Comparison of ENCODE assay signal across 13 mouse cellular contexts in the genomic region with DNA sequence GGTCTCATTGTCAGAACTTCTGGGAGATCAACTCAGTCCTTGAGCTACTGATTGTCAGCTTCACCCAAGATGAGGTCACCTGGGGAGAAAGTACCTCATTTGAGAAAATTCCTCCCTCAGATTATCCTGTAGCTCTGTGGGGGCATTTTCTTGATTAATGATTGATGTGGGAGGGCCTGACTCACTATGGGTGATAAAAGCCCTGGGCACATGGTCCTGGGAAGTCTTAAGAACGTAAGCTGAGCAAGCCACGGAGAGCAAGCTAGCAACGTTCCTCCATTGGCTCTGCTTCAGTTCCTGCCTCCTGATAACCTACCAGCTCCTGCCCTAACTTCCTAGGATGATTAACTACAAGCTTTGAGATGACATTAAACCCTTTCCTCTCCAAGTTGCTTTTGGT. TPM values are rescaled to one million over a fixed set of nuclear protein-coding genes. Genes with fewer than 3 reads are reported as not detected.
"Had no signal": no experiment of that assay in that cellular context is flagged by ENCODE, and none has a peak within 500 bp of the region (broad histone marks: within the 10 kb centered on the region; RNA-seq: fewer than 3 reads in every experiment).

No protein-coding gene starts in this region.

- H3K27ac ChIP-seq: layer of hippocampus, adult 2 months; limb, embryonic 10.5 days; liver, embryonic 15.5 days; midbrain, embryonic 10.5 days; midbrain, embryonic 15.5 days; neural tube, embryonic 12.5 days; stomach, postnatal 0 days had no signal

- H3K4me2 ChIP-seq: liver, embryonic 11.5 days; liver, embryonic 15.5 days; lung, embryonic 14.5 days; midbrain, embryonic 15.5 days; neural tube, embryonic 12.5 days had no signal

- H3K9ac ChIP-seq: liver, embryonic 15.5 days; lung, embryonic 14.5 days; midbrain, embryonic 15.5 days; neural tube, embryonic 12.5 days had no signal

- H3K9me3 ChIP-seq: limb, embryonic 10.5 days; liver, embryonic 15.5 days; midbrain, embryonic 10.5 days; midbrain, embryonic 15.5 days; neural tube, embryonic 12.5 days had no signal

- H3K4me1 ChIP-seq: limb, embryonic 10.5 days; liver, embryonic 15.5 days; midbrain, embryonic 10.5 days; midbrain, embryonic 15.5 days; neural tube, embryonic 12.5 days had no signal

- H3K36me3 ChIP-seq: limb, embryonic 10.5 days; liver, embryonic 15.5 days; midbrain, embryonic 10.5 days; neural tube, embryonic 12.5 days had no signal

- ATAC-seq: inflammation-experienced regulatory T-cells, adult 6 months; midbrain, embryonic 15.5 days had no signal

- DNase-seq: lung, embryonic 14.5 days; lung, postnatal 10 days; lung, postnatal 4 days; thymus, postnatal 4 days had no signal

- H3K27me3 ChIP-seq: liver, embryonic 15.5 days; midbrain, embryonic 15.5 days; neural tube, embryonic 12.5 days had no signal

- H3K4me3 ChIP-seq: layer of hippocampus, adult 2 months; limb, embryonic 10.5 days; liver, embryonic 15.5 days; midbrain, embryonic 10.5 days; midbrain, embryonic 15.5 days; neural tube, embryonic 12.5 days had no signal

RNA-seq across cellular contexts. Expression of gene Irf4, which starts 35.4 kb away (rescaled TPM):
- polyA plus RNA-seq: limb, embryonic 10.5 days; midbrain, embryonic 10.5 days had no signal
